Mouse (Mus musculus) embryonic facial prominence, embryonic 10.5 days (tissue): ENCODE results near the gene Gna11. TPM values are rescaled to one million over a fixed set of nuclear protein-coding genes. Genes with fewer than 3 reads are reported as not detected.

Experiments used
- DNase-seq: peaks from one replicate; pipeline ENCODE4 v3.0.0-alpha.2; 2017; ENCODE audit warnings: low spot score
- H3K27ac ChIP-seq: fragments of 300-500 bp; sonication (generic); replicated peaks from 2 replicates; pipeline ENCODE4 v1.5.1; 2016; ENCODE audit warnings: mild to moderate bottlenecking
- H3K27me3 ChIP-seq: fragments of 300-500 bp; sonication (generic); replicated peaks from 2 replicates; pipeline ENCODE4 v1.6.1; 2016; ENCODE audit warnings: low read depth, mild to moderate bottlenecking; ENCODE audit not compliant: poor library complexity, severe bottlenecking
- H3K36me3 ChIP-seq: fragments of 300-500 bp; sonication (generic); replicated peaks from 2 replicates; pipeline ENCODE4 v1.6.1; 2016; ENCODE audit warnings: mild to moderate bottlenecking, moderate library complexity
- H3K4me1 ChIP-seq: fragments of 300-500 bp; sonication (generic); 2 replicates; pipeline ENCODE4 v1.6.1; 2016
- H3K4me3 ChIP-seq: fragments of 300-500 bp; sonication (generic); 2 replicates; pipeline ENCODE4 v1.5.1; 2016; ENCODE audit warnings: mild to moderate bottlenecking, moderate library complexity
- H3K9me3 ChIP-seq: fragments of 300-500 bp; sonication (generic); 2 replicates; pipeline ENCODE4 v1.6.1; 2016; ENCODE audit warnings: mild to moderate bottlenecking
- WGBS: fragments of 180-500 bp; shearing (Covaris S2); methylation state at CpG from one replicate; pipeline ENCODE4 v1.1.7; 2016; 5-methylcytosine and 5-hydroxymethylcytosine counted together
- polyA plus RNA-seq: library from polyadenylated mRNA; unstranded; fragments of >200 nt; fragmentation: Nextera tagmentation; extraction: Ambion mirVana; gene quantifications from 2 replicates; pipeline ENCODE4 v1.2.1, GENCODE M21; 2016

Gene Gna11
- polyA plus RNA-seq, 1 experiment from 2014 or later = 79.0 TPM

DNA sequence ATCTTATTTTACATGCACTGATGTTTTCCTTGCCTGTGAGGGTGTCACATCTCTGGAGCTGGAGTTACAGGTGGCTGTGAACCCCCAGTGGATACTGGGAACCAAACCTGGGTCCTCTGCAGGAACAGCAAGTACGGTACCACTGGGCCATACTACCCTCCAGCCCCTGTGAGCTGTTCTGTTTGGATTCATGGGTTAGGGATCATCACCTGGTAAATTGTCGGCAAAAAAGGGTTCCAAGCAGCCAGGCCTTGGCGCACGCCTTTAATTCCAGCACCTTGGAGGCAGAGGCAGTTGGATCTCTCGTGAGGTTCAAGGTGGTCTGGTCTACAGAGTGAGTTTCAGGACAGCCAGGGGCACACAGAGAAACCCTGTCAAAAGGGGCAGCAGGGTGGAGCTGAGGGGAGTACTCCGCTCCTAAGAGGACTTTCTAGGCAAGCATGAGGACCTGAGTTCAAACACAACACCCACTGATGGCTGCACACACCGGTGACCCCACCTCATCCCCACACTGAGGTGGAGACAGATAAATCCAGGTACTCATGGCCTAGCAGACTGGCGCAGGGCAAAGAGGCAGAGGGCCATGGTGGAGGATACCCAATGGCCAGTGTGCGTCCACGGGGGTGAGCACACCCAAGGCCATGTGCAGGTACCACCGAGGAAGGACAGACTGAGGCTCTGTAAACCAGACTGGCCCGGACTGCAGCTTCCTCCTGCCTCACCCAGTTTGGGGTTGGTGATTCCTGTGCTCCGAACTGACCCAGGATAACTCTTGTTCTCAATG, 2.0 kb upstream of the Gna11 start:
- no peaks in the 10 kb centered on the region for H3K9me3 ChIP-seq
- peaks cover 37% of the 10 kb centered on the region for H3K4me1 ChIP-seq
- DNase-seq = no peak
- H3K36me3 ChIP-seq = peaks cover 9% of the 10 kb centered on the region
- H3K27ac ChIP-seq = no peak overlapping the region
- H3K27me3 ChIP-seq = no peaks in the 10 kb centered on the region
- no peak overlapping the region for H3K4me3 ChIP-seq
- WGBS = 89% methylated on average over 13 of the region's 13 CpGs

DNA sequence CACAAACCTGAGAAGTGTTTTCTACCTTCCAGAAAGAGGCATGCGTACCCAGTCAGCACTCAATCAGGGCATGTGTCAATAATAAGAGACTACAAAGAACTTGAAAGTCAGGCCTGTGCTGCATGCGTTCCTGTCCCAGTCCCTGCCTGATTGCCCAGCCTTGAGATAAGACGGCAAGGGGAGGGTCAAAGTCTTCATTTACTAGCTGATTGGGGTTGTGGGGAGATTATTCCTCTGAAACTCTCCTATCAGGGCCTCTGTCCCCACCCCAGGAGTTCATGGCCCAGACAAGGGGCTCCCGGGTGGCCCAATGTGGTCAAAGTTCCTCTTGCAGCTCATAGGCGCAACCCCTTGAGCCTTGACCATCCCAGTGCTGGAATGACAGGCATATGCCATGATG, 1.3 kb upstream of the Gna11 start:
- Histone ChIP-seq H3K27ac (peak overlapping the region; percentile 44; the same call in 1 of the 2 replicates), H3K4me3 (no peak overlapping the region), H3K4me1 (peaks cover 37% of the 10 kb centered on the region), H3K36me3 (peaks cover 12% of the 10 kb centered on the region), H3K9me3 (no peaks in the 10 kb centered on the region), H3K27me3 (no peaks in the 10 kb centered on the region)
- WGBS = 83% methylated on average over 5 of the region's 5 CpGs
- no peak for DNase-seq

DNA sequence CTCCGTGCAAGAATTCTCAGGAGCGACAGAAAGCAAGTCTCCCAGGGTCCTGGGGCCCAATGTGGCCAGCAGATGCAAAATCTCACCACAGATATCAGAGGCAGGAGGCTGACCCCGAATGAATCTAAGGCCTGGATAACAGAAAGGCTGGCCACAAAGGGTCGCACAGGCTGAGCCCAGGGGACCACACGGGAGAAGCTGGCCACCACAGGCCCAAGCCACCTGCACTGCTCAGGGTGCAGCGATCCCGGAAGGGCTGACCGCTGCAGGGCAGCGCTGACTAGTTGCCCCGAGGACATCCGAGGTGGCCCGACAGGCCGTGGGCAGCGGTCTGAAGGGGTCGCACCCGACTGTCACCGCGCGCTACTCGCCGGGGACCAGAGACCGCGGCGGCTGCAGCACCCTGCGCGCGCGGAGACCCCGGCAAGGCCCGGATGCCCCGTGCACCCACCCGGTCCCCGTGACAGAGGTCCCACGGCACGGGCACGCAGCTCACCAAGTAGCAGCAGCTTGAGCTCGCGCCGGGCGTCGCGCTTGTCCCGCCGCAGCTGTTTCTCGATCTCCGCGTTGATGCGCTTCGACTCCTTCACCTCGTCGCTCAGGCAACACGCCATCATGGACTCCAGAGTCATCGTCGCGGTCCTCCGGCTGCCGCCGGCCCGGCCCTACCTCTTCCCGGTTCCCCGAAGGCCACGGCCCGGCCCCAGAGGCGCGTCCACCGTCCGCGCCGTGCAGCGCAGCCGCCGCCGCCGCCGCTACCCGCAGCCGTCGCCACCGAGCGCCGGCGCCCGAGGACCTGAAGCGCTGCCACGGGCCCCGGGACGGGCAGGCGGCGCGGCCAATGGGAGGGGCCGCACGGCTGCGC, 462 bp downstream of the Gna11 start:
- DNase-seq = no peak
- no peaks in the 10 kb centered on the region for H3K27me3 ChIP-seq
- no peaks in the 10 kb centered on the region for H3K9me3 ChIP-seq
- peaks cover 39% of the 10 kb centered on the region for H3K4me1 ChIP-seq
- peak overlapping the region; percentile 80 for H3K4me3 ChIP-seq
- peak overlapping the region; percentile 93 for H3K27ac ChIP-seq
- WGBS = under 1% methylated on average over 93 of the region's 93 CpGs
- peaks cover 28% of the 10 kb centered on the region for H3K36me3 ChIP-seq

DNA sequence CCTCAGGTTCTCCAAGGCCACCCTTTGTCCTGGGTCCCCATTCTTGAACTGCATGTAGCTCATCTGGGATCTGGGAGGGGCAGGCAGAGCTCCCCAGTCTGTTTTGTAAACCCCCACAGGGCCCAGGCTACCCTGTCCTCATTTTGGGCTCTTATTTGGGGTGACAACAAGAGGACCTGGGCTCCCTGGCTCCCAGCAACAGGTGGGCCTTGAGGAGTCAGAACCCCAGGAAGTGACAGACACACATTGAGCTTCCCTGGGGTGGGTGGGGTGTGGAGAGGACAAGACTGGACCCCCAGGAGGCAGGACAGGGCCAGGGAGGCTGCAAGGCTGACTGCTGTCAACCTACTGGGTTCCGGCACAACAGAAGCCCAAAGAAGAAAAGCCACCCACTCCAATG, 1.4 kb downstream of the Gna11 start:
- 67% methylated on average over 1 of the region's 1 CpGs for WGBS
- Histone ChIP-seq H3K27me3 (no peaks in the 10 kb centered on the region), H3K4me1 (peaks cover 39% of the 10 kb centered on the region), H3K9me3 (no peaks in the 10 kb centered on the region), H3K4me3 (peak overlapping the region; percentile 80), H3K36me3 (peaks cover 37% of the 10 kb centered on the region), H3K27ac (no peak overlapping the region; the same call in 1 of the 2 replicates)
- DNase-seq = no peak

DNA sequence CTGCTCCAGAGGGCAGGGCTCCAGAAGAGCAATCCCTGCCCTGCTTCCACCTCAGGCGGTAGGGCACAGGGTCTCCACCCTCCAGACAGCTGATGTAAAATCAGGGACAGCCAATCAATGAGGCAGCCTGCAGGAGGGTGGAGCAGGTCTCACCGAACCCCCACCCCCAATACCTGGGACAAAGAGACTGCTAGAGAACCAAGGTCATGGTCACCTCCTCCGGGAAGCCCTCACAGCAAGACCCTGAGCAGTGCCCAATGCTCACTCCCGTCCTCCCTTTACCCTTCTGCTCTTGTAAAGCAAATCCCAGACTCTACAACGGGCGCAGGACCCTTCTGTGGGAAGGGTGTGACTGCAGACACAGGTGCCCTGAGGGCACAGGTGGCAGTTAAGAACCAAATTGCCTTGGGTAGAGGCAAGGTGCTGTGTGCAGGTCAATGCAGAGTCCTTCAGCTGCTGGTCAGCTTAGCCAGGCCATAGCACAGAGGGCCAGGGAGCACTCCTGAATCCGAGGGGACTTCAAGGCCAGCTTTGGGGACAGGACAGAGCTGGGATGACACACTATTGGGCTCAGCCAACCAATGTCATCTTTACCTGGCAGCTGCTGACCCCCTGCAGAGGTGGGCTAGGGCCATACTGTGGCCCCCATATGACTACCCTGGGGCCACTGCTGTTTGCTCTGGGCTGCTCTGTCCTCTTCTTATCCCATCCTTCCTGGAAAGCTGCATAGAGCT, 2.1 kb downstream of the Gna11 start:
- peak overlapping the region; percentile 80 for H3K4me3 ChIP-seq
- DNase-seq = no peak
- no peaks in the 10 kb centered on the region for H3K9me3 ChIP-seq
- no peaks in the 10 kb centered on the region for H3K27me3 ChIP-seq
- H3K36me3 ChIP-seq = peaks cover 41% of the 10 kb centered on the region
- peaks cover 39% of the 10 kb centered on the region for H3K4me1 ChIP-seq
- H3K27ac ChIP-seq = no peak overlapping the region
- 72% methylated on average over 7 of the region's 7 CpGs for WGBS

DNA sequence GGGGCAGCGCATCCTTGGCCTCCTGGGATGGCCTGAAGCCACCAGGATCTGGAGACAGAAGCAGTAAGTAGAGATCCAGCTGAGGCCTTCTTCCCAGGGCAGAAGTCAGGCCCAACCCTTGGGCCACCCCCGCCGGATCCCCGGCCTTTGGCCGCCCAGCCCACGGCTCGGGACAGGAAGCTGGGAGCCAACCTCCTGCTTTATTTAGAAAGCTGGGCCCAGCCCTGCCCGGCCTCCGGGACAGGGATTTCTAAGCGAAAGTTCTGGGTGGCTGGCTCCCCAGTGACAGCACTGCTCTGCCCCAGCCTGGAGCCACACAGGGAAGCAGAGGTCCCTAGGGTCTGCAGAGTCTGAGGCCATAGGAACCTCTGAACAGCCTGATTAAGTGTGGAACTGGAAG, 3.2 kb downstream of the Gna11 start:
- no peak for DNase-seq
- H3K4me1 ChIP-seq = peaks cover 39% of the 10 kb centered on the region
- peaks cover 51% of the 10 kb centered on the region for H3K36me3 ChIP-seq
- H3K27ac ChIP-seq = no peak overlapping the region
- H3K4me3 ChIP-seq = peak overlapping the region; percentile 2; the same call in 1 of the 2 replicates
- no peaks in the 10 kb centered on the region for H3K27me3 ChIP-seq
- no peaks in the 10 kb centered on the region for H3K9me3 ChIP-seq
- WGBS = 77% methylated on average over 10 of the region's 10 CpGs

DNA sequence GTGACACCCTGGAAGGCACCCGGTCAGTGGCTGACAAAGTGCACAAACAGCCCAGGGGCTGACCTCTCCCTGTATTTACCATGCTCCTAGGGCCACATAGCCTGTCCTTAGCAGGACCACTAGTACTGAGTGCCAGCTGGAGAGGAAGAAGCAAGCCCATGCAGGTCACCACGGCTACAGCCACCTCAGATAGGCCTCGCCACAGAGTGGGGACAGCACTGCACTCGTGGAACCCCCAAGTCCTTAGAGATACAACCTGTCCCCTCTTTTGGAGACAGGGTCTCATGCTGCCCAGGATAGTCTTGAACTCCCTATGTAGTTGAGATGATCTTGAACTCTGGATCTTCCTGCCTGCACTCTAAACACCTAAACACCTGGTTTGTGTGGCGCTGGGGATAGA, 3.6 kb downstream of the Gna11 start:
- peaks cover 54% of the 10 kb centered on the region for H3K36me3 ChIP-seq
- 0 out of 2 replicates have a peak overlapping the region, but pooled peaks have one; percentile 2 for H3K4me3 ChIP-seq
- peaks cover 39% of the 10 kb centered on the region for H3K4me1 ChIP-seq
- 90% methylated on average over 5 of the region's 5 CpGs for WGBS
- H3K27me3 ChIP-seq = no peaks in the 10 kb centered on the region
- no peaks in the 10 kb centered on the region for H3K9me3 ChIP-seq
- no peak for DNase-seq
- no peak overlapping the region for H3K27ac ChIP-seq

DNA sequence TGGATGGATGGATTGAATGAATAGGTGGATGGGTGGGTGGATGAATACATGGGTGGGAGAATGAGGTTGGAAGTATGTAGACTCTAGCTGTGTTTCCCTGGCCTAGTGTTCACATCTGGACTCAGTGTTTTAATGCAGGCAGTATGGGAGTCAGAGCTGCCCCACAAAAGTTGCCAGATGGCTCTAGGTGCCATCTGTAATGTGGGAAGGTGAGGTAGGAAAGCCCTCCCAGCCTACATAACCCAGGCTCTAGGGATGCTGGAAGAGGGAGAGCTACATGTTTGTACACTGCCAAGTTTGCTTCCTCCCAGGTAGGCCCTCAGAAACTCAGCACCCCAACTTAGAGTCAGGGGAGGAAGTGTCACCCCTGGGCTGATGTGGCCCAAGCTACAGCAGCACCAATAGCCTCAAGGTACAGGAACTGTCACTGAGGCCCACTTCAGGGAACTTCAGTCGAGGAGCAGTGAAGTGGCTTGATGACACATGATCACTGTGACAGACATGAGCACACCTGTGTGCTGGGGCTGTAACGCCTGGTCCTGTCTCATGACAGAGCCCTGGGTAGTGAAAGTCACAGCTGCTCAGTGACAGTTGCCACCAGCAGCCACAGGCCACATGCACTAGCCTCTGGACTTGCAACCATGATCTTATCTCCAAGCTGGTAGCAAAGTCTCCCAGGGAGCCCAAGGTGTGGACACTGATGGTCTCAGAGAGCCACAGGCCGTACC, 6.5 kb downstream of the Gna11 start:
- DNase-seq = no peak
- peaks cover 36% of the 10 kb centered on the region for H3K4me1 ChIP-seq
- no peak overlapping the region for H3K27ac ChIP-seq
- peaks cover 74% of the 10 kb centered on the region for H3K36me3 ChIP-seq
- 83% methylated on average over 3 of the region's 3 CpGs for WGBS
- no peaks in the 10 kb centered on the region for H3K9me3 ChIP-seq
- no peaks in the 10 kb centered on the region for H3K27me3 ChIP-seq
- no peak overlapping the region for H3K4me3 ChIP-seq

DNA sequence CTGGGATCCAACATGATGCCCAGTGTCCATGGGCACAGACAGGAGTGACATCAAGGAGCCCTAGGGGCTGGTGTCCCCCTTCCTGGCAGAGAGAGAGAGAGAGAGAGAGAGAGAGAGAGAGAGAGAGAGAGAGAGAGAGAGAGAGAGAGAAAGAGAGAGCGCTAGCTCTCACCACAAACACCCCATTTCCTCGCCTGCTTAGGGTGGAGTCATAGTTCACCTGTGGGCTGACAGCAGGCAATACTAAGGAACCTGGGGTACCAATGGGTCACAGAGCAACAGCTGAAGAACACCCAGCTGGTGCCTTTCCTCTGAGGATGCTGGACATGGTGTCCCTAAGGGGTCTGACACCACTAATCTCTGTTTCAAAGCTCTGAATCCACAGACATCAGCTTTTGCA, 7.6 kb downstream of the Gna11 start:
- H3K9me3 ChIP-seq = no peaks in the 10 kb centered on the region
- H3K36me3 ChIP-seq = peaks cover 77% of the 10 kb centered on the region
- no peak overlapping the region for H3K4me3 ChIP-seq
- DNase-seq = no peak
- H3K4me1 ChIP-seq = peaks cover 26% of the 10 kb centered on the region
- 92% methylated on average over 2 of the region's 2 CpGs for WGBS
- no peaks in the 10 kb centered on the region for H3K27me3 ChIP-seq
- no peak overlapping the region for H3K27ac ChIP-seq

DNA sequence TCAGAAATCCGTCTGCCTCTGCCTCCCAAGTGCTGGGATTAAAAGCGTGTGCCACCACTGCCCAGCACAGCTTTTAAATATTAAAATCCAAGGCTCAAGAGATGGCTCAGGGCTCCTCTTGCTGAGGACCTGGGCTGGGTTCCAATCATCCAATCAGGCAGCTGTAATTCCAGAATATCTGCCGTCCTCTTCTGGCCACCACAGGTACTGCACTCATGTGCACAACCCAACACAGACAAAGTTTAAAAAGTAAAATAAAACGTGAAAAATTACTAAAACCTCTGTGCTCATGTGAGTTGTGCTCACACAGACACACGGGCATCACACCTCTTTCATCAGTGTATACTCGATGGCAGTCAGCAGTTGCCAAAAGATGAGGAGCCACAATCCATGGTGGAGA, 8.3 kb downstream of the Gna11 start:
- Histone ChIP-seq H3K4me3 (no peak overlapping the region), H3K9me3 (no peaks in the 10 kb centered on the region), H3K4me1 (peaks cover 19% of the 10 kb centered on the region), H3K36me3 (peaks cover 82% of the 10 kb centered on the region), H3K27ac (no peak overlapping the region), H3K27me3 (no peaks in the 10 kb centered on the region)
- WGBS = 79% methylated on average over 6 of the region's 6 CpGs
- no peak for DNase-seq

DNA sequence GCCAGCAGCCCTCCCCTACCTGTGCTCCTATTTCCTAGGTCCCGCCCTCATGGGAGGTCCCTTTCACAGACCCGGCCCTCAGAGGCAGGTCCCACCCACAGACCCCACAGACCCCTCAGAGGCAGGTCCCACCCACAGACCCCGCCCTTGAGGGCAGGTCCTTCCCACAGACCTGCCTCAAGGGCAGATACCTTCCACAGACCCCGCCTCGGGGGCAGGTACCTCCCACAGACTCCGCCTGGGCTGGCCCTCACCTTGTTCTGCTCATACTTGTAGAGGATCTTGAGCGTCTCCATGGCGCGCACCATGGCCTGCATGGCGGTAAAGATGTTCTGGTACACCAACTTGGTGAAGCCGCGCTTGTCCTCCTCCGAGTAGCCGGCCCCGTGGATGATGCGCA, 10.2 kb downstream of the Gna11 start:
- WGBS = 59% methylated on average over 16 of the region's 16 CpGs

DNA sequence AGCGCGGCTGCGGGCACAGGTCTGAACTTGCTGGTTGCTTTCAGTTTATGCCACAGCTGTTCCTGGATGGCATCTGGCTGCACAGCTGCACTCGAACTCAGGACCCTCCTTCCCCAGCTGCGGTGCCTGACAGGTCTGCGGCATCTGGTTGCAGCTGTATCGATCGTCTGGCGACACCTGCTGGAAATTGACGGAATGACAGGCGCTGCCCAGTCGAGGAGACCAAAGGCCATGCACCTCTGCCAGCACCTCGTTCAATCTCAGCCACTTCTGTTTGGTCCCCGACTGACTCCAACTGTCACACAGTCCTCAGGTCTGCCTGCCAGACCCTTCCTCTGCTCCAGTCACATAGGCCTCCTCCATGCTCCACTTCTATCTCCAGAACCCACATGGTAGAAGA, 18.2 kb downstream of the Gna11 start:
- peaks cover 26% of the 10 kb centered on the region for H3K27me3 ChIP-seq
- peak; percentile 82 for DNase-seq
- peaks cover 8% of the 10 kb centered on the region; the same call in 1 of the 2 replicates for H3K4me1 ChIP-seq
- 17% methylated on average over 14 of the region's 14 CpGs for WGBS
- H3K27ac ChIP-seq = no peak overlapping the region
- H3K4me3 ChIP-seq = no peak overlapping the region
- H3K36me3 ChIP-seq = peaks cover 39% of the 10 kb centered on the region
- no peaks in the 10 kb centered on the region for H3K9me3 ChIP-seq

More for the DNA sequence above, 10.2 kb downstream of the Gna11 start:
- H3K9me3 ChIP-seq = no peaks in the 10 kb centered on the region
- no peak overlapping the region for H3K27ac ChIP-seq
- peaks cover 85% of the 10 kb centered on the region for H3K36me3 ChIP-seq
- H3K27me3 ChIP-seq = no peaks in the 10 kb centered on the region
- no peak for DNase-seq
- H3K4me3 ChIP-seq = no peak overlapping the region
- H3K4me1 ChIP-seq = peaks cover 12% of the 10 kb centered on the region
